Mouse (Mus musculus) left cerebral cortex, adult 2 months (tissue): Measurements from ENCODE around the gene Ube2o. TPM values are rescaled to one million over a fixed set of nuclear protein-coding genes. Genes with fewer than 3 reads are reported as not detected.

Experiments
- DNase-seq, 2 experiments: peaks; one replicate each; pipeline ENCODE4 v3.0.0; 2021 to 2022; ENCODE audit warnings: low spot score in 2 of 2, mixed read lengths in 1 of 2; ENCODE audit errors: extremely low spot score in 1 of 2
- H3K27ac ChIP-seq: fragments of 200-600 bp; 2 replicates; pipeline ENCODE4 v1.8.1; 2022
- H3K4me3 ChIP-seq: fragments of 200-600 bp; 2 replicates; pipeline ENCODE4 v1.8.1; 2022
- CTCF ChIP-seq: fragments of 200-600 bp; IDR thresholded peaks from 2 replicates; pipeline ENCODE4 v1.8.1; 2022; ENCODE audit warnings: antibody characterized with exemption, mild to moderate bottlenecking, moderate library complexity
- intact Hi-C: fragments of 180-260 bp; cut with DNase I; formaldehyde crosslinking; loops from one replicate; pipeline ENCODE4 v1.15.1; 2025
- long read RNA-seq, 2 experiments: library from polyadenylated mRNA; stranded (forward); transcript quantifications; one replicate each; pipeline ENCODE4 v2.0.0; 2021; ENCODE audit warnings: borderline mapping rate in 2 of 2
- total RNA-seq, 2 experiments: library from RNA; stranded (reverse); gene quantifications; 2 replicates each; pipeline ENCODE4 v1.2.3; 2021

Ube2o gene
- 100 to 1,000 TPM; 123 to 125 TPM for total RNA-seq
- long read RNA-seq, experiment 1, full-length matches to known transcripts, result 76 of 163 reads
- long read RNA-seq, experiment 1, partial matches to known transcripts, result 29 of 163 reads
- long read RNA-seq, experiment 1, other reads (novel, unspliced or antisense), result 58 of 163 reads
- long read RNA-seq, experiment 2, full-length matches to known transcripts, result 61 of 148 reads
- long read RNA-seq, experiment 2, partial matches to known transcripts, result 21 of 148 reads
- long read RNA-seq, experiment 2, other reads (novel, unspliced or antisense), result 66 of 148 reads

- intact Hi-C loops, result no loop called here
- Histone ChIP-seq H3K4me3 (peak within 1 kb of the TSS; percentile 95), H3K27ac (peak within 1 kb of the TSS; percentile 91)
- DNase-seq, result peak; percentile 91 to 92
- peak; percentile 52 for TF ChIP-seq CTCF
Observed at GRCm38 (mm10) chr11:116581376-116581814, at the start of gene Ube2o. TSS of gene Ube2o (minus strand) at chr11:116581447.

GRCm38 (mm10) chr11:116630171-116630965 is 49.1 kb upstream of the Ube2o start:
- H3K27ac ChIP-seq, result no peak overlapping the region
- no peak overlapping the region for H3K4me3 ChIP-seq
- DNase-seq, result no peak
- no peak for TF ChIP-seq CTCF
- intact Hi-C loops, result no loop called here

DNA sequence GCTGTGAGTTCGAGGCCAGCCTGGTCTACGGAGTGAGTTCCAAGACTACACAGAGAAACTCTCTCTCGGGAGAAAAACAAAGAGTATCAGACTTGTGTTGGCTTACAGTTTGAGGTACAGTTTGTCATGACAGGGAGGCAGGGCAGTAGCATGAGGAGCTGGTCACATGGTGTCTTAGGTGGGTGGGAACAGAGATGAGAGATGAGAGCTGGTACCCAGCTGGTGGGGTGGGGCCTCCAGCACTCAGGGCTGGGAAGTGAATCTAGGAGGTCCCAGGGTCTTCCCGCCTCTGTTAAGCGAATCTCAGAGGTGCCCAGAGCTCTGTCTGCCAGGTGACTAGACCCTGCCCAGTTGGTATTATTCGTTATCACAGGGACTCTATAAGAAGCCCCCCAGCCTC is 48.2 kb upstream of the Ube2o start:
- no peak for TF ChIP-seq CTCF
- no peak for DNase-seq
- no peak overlapping the region for H3K4me3 ChIP-seq
- intact Hi-C loops, result loop anchor here (1.0 to 2.0 kb wide), 2 partner anchors 42 to 129 kb away; no protein-coding TSS in a partner anchor
- H3K27ac ChIP-seq, result no peak overlapping the region

GRCm38 (mm10) chr11:116628712-116629111 is 47.5 kb upstream of the Ube2o start:
- peak; percentile 85 to 87 for DNase-seq
- Histone ChIP-seq H3K27ac (no peak overlapping the region), H3K4me3 (no peak overlapping the region)
- TF ChIP-seq CTCF, result peak; percentile 98
- intact Hi-C loops, result loop anchor here (1.0 to 2.0 kb wide), 3 partner anchors 41 to 128 kb away; no protein-coding TSS in a partner anchor

GRCm38 (mm10) chr11:116627072-116628020 is 46.1 kb upstream of the Ube2o start:
- DNase-seq, result no peak
- TF ChIP-seq CTCF, result peak; percentile 30
- Histone ChIP-seq H3K27ac (no peak overlapping the region), H3K4me3 (no peak overlapping the region)
- intact Hi-C loops, result loop anchor here (1.0 to 2.0 kb wide), 2 partner anchors 73 to 127 kb away; no protein-coding TSS in a partner anchor

- no peak within 1 kb of the TSS for H3K27ac ChIP-seq
- no peak for DNase-seq
- H3K4me3 ChIP-seq, result no peak within 1 kb of the TSS
- intact Hi-C loops, result no loop called here
- TF ChIP-seq CTCF, result no peak
Observed at GRCm38 (mm10) chr11:116626299-116627071, 45.2 kb upstream of the Ube2o start, which contains the start of gene Rhbdf2. TSS of gene Rhbdf2 (minus strand) at chr11:116627019.

DNA sequence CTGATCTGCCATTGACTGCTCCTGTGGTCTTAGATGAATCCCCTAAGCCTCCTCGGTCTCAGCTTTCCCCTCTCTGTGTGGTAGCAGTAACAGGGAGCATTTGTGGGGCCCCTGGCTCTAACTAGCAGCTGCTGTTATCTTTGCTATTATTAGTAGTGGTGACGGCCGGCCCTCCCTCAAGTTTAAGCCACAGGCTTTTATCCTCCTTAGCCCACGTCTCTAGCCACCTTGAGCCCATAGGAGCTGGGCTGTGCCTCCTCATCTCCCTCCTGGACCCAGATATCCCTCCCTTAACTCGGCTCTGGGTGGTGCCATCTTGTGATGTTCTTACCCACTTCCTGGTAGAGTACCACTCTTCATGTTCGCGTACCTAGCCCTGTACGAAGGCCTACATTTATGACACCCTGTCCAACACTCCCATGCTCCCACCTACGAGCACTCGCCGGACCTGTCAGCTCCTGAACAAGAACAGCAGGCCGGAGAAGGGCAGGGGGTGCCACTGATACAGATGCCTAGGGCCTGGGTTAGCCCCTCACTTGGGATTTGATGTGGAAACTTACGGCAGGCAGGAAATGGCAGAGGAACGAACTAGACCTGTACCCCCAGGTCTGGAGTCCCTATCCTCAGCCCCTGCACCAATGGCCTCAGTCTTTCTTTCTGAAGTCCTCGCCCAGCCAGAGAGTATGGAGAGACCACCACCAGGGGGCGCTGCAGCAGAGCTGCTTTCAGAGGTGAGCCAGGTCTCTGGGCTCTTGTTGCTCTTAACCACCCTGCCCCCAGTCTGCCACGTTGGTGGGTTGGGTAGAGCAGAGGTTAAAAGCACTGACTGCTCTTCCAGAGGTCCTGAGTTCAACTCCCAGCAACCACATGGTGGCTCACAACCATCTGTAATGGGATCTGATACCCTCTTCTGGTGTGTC is 44.1 kb upstream of the Ube2o start:
- no peak for DNase-seq
- H3K4me3 ChIP-seq, result no peak overlapping the region
- intact Hi-C loops, result no loop called here
- TF ChIP-seq CTCF, result peak; percentile 67
- no peak overlapping the region for H3K27ac ChIP-seq

DNA sequence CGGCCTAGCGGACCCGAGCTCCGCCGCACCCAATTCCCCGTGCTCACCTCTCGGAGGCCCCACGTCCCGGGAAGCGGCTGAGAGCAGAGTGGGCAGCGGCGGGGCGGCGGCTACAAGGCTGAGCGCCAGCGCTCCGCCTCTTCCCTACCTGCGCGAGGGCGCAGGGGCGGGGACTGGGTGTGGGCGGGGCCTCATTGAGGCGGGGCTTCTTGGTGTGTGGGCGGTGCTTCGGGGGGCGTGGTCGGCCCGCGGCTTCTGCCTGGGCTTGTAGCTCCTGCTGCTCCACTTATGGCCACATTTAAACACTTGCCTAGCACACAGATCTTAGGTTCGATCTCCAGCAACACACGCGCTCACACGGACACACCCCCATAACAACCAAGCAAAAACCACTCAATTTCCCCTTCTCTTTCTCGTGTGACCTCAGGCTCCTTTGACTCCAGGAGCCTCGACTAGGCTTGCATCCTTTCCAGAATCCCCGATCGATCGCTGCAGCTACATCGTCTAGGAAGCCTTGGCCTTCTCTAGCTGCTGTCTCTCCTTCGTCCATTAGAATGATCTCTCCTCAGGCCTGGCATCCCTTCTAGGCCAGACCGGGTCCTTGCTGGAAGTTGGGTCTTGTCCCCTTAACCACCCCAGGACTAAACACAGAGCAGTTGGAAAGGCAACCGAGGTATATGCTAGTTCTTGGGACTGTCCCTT is 43.0 kb upstream of the Ube2o start:
- DNase-seq, result peak in 1 of 2 experiments; percentile 29
- no peak for TF ChIP-seq CTCF
- intact Hi-C loops, result no loop called here
- 0 out of 2 replicates have a peak overlapping the region, but pooled peaks have one; percentile 36 for H3K27ac ChIP-seq
- peak overlapping the region; percentile 46 for H3K4me3 ChIP-seq
